Mouse (Mus musculus) brain, adult 10 weeks (tissue): ENCODE measurements around the gene Macrod1. TPM values are rescaled to one million over a fixed set of nuclear protein-coding genes. Genes with fewer than 3 reads are reported as not detected.

Source experiments
- polyA plus RNA-seq: library from polyadenylated mRNA; stranded (reverse); fragments of 350-450 nt; fragmentation: Illumina TruSeq; extraction: RNeasy Lipid Tissue Mini Kit (QIAGEN cat#74804); gene quantifications from one replicate; pipeline ENCODE4 v1.2.3, GENCODE M21; 2015; ENCODE audit warnings: low read depth, low replicate concordance

Macrod1 gene
- 16.9 TPM for polyA plus RNA-seq

DNA sequence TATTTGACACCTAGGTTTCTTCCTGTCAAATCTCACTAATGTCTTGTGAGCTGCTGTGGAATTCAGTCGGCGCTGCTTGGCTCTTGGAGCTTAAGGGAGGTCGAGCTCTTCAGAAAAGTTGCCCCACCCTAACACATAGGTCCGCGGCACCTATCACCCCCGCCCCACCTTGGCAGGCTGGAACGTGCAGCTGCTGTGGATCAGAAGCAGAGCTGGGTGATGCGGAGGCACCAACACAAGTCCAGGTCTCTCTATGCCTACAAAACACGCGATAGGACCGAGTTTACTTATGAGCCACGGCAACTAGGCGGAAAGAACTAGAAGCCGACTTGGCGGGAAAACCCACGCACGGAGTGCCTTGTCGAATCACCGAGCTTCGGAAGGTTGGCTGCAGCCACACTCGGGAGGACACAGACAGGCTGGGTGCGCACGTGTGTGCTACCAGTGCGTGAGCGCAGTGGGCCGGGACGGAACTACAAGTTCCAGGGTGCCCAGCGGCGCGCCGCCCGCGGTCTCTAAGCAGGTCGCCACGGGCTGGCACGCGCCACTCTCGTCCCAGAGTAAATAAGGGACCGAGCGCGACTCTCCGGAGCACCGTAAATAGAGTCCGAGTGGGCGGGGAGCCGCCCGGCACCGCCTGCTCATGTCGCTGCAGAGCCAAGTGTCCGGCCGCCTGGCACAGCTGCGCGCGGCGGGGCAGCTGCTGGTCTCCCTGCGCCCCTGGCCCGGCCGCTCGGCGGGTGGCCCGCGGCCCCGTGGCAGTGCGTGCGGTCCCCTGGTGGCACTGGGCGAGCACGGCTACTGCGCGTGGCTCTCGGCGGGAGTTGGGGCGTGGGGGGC, at the start of gene Macrod1:
Gene Macrod1, plus strand, starts transcription at position 563 of the 840 bp plus-strand sequence.

GRCm38 (mm10) chr19:7019191-7019590, 37.4 kb upstream of the Macrod1 start, which contains the start of gene Fermt3:
Fermt3 (minus strand) TSS chr19:7019469.

GRCm38 (mm10) chr19:7039841-7040636, 16.6 kb upstream of the Macrod1 start, which contains the start of gene Stip1:
Stip1 (minus strand) TSS chr19:7039967.

GRCm38 (mm10) chr19:7105544-7105943, 48.9 kb downstream of the Macrod1 start, which contains the start of gene Flrt1:
Flrt1 (minus strand) TSS chr19:7105729.

DNA sequence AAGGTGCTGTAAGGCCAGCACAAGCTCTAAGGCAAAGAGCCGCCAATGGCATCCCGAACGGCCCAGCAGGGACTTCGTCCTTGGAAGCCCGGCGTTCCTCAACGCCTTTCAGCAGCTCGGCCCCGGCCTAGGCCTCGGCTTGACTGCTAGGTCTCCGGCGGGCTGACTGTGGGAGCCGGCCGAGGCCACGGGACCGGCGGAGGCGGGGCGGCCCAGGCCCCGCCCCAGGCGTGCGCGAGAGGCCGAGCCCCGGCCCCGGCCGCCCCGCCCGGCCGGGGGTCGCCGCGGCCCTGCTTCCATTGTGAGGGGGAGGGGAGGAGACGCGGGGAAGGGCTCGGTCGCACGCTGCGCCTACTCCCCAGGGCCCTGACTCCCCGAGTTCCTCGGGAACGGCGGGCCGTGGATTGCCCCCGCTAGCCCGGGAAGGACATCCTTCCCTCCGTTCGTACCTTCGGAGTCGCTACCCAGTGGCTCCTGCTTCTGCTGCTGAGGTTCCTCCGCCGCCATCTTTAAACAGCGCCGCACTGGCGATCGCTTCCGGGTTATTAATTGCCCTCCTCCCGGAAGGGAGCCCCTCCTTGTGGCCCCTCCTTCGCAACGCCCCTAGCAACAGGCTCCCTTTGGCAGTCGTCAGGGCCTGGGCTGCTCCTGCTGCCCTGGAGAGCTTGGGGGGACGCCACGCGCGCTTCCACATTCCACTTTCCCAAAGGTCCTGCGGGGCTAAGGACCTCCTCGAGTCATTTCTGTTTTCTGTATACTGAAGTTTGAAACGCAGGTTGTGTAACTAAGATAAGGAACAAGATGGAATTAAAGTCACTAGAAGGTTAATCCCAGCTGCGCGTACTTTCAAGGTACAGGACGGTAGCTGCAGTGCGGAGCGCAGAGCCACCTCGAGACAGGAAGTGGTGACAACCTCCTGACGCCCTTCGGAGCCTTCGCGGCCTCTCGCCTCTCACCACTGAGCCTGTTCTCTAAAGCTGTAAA, 149.4 kb downstream of the Macrod1 start, which contains the start of gene Otub1:
Gene Otub1, minus strand, starts transcription at position 564 of the 984 bp plus-strand sequence.

GRCm38 (mm10) chr19:7217162-7217925, 160.7 kb downstream of the Macrod1 start, which contains the start of gene Cox8a:
Cox8a (minus strand) TSS chr19:7217616.

GRCm38 (mm10) chr19:7240782-7241690, 184.4 kb downstream of the Macrod1 start, which contains the start of gene Naa40:
Naa40 (minus strand) TSS chr19:7241183.

Other genes with a start within 250 kb of the Macrod1 start
- gene Rps6ka4, start 216.2 kb upstream of the Macrod1 start, polyA plus RNA-seq: 30.3 TPM
- gene Ccdc88b, start 198.6 kb upstream of the Macrod1 start, polyA plus RNA-seq: 1.2 TPM
- gene Trmt112, start 147.1 kb upstream of the Macrod1 start, polyA plus RNA-seq: 58.7 TPM
- gene Prdx5, start 146.7 kb upstream of the Macrod1 start, polyA plus RNA-seq: 507 TPM
- 63.1 TPM for gene Esrra, start 135.0 kb upstream of the Macrod1 start, polyA plus RNA-seq
- gene Catsperz, start 131.4 kb upstream of the Macrod1 start, polyA plus RNA-seq: 13.3 TPM
- 27.2 TPM for gene Kcnk4, start 122.3 kb upstream of the Macrod1 start, polyA plus RNA-seq
- 76.2 TPM for gene Bad, start 114.9 kb upstream of the Macrod1 start, polyA plus RNA-seq
- gene Gpr137, start 114.3 kb upstream of the Macrod1 start, polyA plus RNA-seq: 114 TPM
- 51.1 TPM for gene Ppp1r14b, start 81.8 kb upstream of the Macrod1 start, polyA plus RNA-seq
- gene Plcb3, start 80.3 kb upstream of the Macrod1 start, polyA plus RNA-seq: 10.9 TPM
- gene Fkbp2, start 76.3 kb upstream of the Macrod1 start, polyA plus RNA-seq: 240 TPM
- 79.8 TPM for gene Vegfb, start 69.2 kb upstream of the Macrod1 start, polyA plus RNA-seq
- 27.9 TPM for gene Dnajc4, start 64.2 kb upstream of the Macrod1 start, polyA plus RNA-seq
- 14.3 TPM for gene Nudt22, start 60.7 kb upstream of the Macrod1 start, polyA plus RNA-seq
- gene Trpt1, start 60.7 kb upstream of the Macrod1 start, polyA plus RNA-seq: 21.3 TPM
- 3.8 TPM for gene Fermt3, start 37.3 kb upstream of the Macrod1 start, polyA plus RNA-seq
- 245 TPM for gene Stip1, start 16.8 kb upstream of the Macrod1 start, polyA plus RNA-seq
- gene Flrt1, start 48.9 kb downstream of the Macrod1 start, polyA plus RNA-seq: 9.3 TPM
- 209 TPM for gene Otub1, start 149.5 kb downstream of the Macrod1 start, polyA plus RNA-seq
- 1,368 TPM for gene Cox8a, start 160.8 kb downstream of the Macrod1 start, polyA plus RNA-seq
- 32.4 TPM for gene Naa40, start 184.4 kb downstream of the Macrod1 start, polyA plus RNA-seq
- gene Rcor2, start 210.5 kb downstream of the Macrod1 start, polyA plus RNA-seq: 9.6 TPM